Mouse (Mus musculus) liver, embryonic 14.5 days (tissue): ENCODE results near the gene Dytn.

Source experiments
- CTCF ChIP-seq: IDR thresholded peaks from 2 replicates; pipeline ENCODE4 v1.5.1; 2016; ENCODE audit warnings: antibody characterized with exemption, low read depth, control low read depth
- EP300 ChIP-seq: IDR thresholded peaks from 2 replicates; pipeline ENCODE4 v1.6.1; 2016; ENCODE audit warnings: antibody characterized with exemption, low read depth

- no peak for TF ChIP-seq EP300
- peak; percentile 32; the same call in 1 of the 2 replicates for TF ChIP-seq CTCF
These were observed 17.9 kb downstream of the Dytn start for GRCm38 (mm10) chr1:63668852-63669160.
